Mouse (Mus musculus): ENCODE measurements around the gene Axin2. TPM values are rescaled to one million over a fixed set of nuclear protein-coding genes. Genes with fewer than 3 reads are reported as not detected.

The Axin2 gene
- polyA plus RNA-seq, 1 experiment = 4.9 TPM

DNA sequence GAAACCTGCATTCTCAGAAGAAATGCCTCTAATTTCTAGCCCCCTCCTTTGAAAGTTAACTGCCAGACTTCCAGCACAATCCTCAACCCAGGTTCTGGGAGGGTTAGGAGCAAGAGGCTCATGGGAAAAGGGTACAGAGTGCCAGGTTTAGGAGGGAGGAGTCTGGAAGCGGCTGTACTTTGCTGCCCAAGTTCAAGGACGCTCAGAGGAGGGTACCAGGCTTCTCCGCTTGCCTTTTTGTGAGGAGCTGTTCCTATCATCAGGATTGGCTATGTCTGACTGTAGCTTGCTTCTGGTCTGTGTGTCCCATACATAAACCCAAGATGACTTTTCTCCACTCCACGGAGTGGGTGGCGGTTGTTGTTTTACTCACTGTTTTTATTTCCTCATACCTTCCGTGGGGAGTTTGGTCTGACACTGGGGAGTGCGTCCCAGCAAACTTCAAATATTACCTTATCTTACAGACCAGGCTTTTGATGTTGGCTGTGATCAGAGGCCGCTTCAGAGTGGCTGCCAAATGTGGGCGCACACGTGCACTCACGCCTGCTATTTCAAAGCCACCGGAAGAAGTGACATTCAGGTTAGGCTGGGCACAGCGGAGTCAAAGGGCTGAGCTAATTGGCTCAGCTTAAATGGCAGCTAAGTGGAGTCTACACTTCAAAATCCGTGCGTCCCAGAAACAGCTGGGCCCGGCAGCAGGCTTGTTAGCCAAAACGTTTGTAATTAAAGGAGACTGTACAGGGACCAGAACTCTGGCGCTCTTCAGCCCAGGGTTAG lies 16.1 kb downstream of the Axin2 start:
- no peak overlapping the region for H3K27ac ChIP-seq (ENCODE audit: insufficient read depth, low read length)
- WGBS = 82% methylated on average over 18 of the region's 18 CpGs
- TF ChIP-seq POLR2A (IDR thresholded peaks at IDR 0.05; ENCODE audit: low read depth, low read length) (no peak), CTCF (IDR thresholded peaks at IDR 0.05; ENCODE audit: extremely low read depth, insufficient read depth, insufficient read length, insufficient replicate concordance) (no peak)
- 0 out of 2 replicates have a peak, but pooled peaks cover 1% of the 10 kb centered on the region for H3K36me3 ChIP-seq (ENCODE audit: control insufficient read depth, insufficient read depth, low read length)
- no peak overlapping the region for H3K4me3 ChIP-seq (ENCODE audit: extremely low read depth, insufficient read depth, insufficient read length)
- no peaks in the 10 kb centered on the region for H3K4me1 ChIP-seq (ENCODE audit: control insufficient read depth, insufficient read depth, insufficient read length)
- no peak for DNase-seq (ENCODE audit: low read depth in 1 of 2, low spot score in 2 of 2)
- no peaks in the 10 kb centered on the region for H3K27me3 ChIP-seq (ENCODE audit: control insufficient read depth, insufficient read depth, low read length)

- Histone ChIP-seq H3K27ac (ENCODE audit: insufficient read depth, low read length) (no peak overlapping the region), H3K4me1 (ENCODE audit: control insufficient read depth, insufficient read depth, insufficient read length) (no peaks in the 10 kb centered on the region), H3K27me3 (ENCODE audit: control insufficient read depth, insufficient read depth, low read length) (no peaks in the 10 kb centered on the region), H3K4me3 (ENCODE audit: extremely low read depth, insufficient read depth, insufficient read length) (no peak overlapping the region), H3K36me3 (ENCODE audit: control insufficient read depth, insufficient read depth, low read length) (peaks cover 3% of the 10 kb centered on the region; the same call in 1 of the 2 replicates)
- WGBS = 85% methylated on average over 19 of the region's 19 CpGs
- no peak for TF ChIP-seq POLR2A (IDR thresholded peaks at IDR 0.05; ENCODE audit: low read depth, low read length)
- no peak for TF ChIP-seq CTCF (IDR thresholded peaks at IDR 0.05; ENCODE audit: extremely low read depth, insufficient read depth, insufficient read length, insufficient replicate concordance)
- DNase-seq (ENCODE audit: low read depth in 1 of 2, low spot score in 2 of 2) = no peak
Observed at GRCm38 (mm10) chr11:108940655-108941412, 20.7 kb downstream of the Axin2 start.

GRCm38 (mm10) chr11:108941836-108942235 lies 21.7 kb downstream of the Axin2 start:
- Histone ChIP-seq H3K4me1 (ENCODE audit: control insufficient read depth, insufficient read depth, insufficient read length) (no peaks in the 10 kb centered on the region), H3K27me3 (ENCODE audit: control insufficient read depth, insufficient read depth, low read length) (no peaks in the 10 kb centered on the region), H3K27ac (ENCODE audit: insufficient read depth, low read length) (no peak overlapping the region), H3K4me3 (ENCODE audit: extremely low read depth, insufficient read depth, insufficient read length) (no peak overlapping the region), H3K36me3 (ENCODE audit: control insufficient read depth, insufficient read depth, low read length) (peaks cover 3% of the 10 kb centered on the region; the same call in 1 of the 2 replicates)
- no peak for DNase-seq (ENCODE audit: low read depth in 1 of 2, low spot score in 2 of 2)
- WGBS = 95% methylated on average over 18 of the region's 18 CpGs
- TF ChIP-seq CTCF (IDR thresholded peaks at IDR 0.05; ENCODE audit: extremely low read depth, insufficient read depth, insufficient read length, insufficient replicate concordance) = no peak
- no peak for TF ChIP-seq POLR2A (IDR thresholded peaks at IDR 0.05; ENCODE audit: low read depth, low read length)

DNA sequence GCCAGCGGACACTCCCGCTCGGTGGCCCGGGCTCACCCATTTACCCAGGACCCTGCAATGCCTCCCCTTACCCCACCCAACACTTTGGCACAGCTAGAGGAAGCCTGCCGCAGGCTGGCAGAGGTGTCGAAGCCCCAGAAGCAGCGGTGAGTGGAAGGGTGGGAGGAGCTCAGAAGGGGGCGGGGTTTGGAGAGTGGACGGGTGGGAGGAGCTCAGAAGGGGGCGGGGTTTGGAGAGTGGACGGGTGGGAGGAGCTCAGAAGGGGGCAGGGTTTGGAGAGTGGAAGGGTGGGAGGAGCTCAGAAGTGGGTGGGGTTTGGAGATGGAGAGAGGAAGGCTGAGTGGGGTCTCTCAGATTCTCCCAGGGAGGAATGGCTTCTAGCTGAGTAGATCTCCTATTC lies 23.6 kb downstream of the Axin2 start:
- H3K27ac ChIP-seq (ENCODE audit: insufficient read depth, low read length) = no peak overlapping the region
- H3K36me3 ChIP-seq (ENCODE audit: control insufficient read depth, insufficient read depth, low read length) = peaks cover 3% of the 10 kb centered on the region; the same call in 1 of the 2 replicates
- TF ChIP-seq CTCF (IDR thresholded peaks at IDR 0.05; ENCODE audit: extremely low read depth, insufficient read depth, insufficient read length, insufficient replicate concordance) (no peak), POLR2A (IDR thresholded peaks at IDR 0.05; ENCODE audit: low read depth, low read length) (no peak)
- WGBS = 83% methylated on average over 11 of the region's 11 CpGs
- H3K27me3 ChIP-seq (ENCODE audit: control insufficient read depth, insufficient read depth, low read length) = no peaks in the 10 kb centered on the region
- no peak for DNase-seq (ENCODE audit: low read depth in 1 of 2, low spot score in 2 of 2)
- H3K4me1 ChIP-seq (ENCODE audit: control insufficient read depth, insufficient read depth, insufficient read length) = no peaks in the 10 kb centered on the region
- no peak overlapping the region for H3K4me3 ChIP-seq (ENCODE audit: extremely low read depth, insufficient read depth, insufficient read length)

GRCm38 (mm10) chr11:108945666-108946065 lies 25.5 kb downstream of the Axin2 start:
- Histone ChIP-seq H3K27ac (ENCODE audit: insufficient read depth, low read length) (no peak overlapping the region), H3K4me1 (ENCODE audit: control insufficient read depth, insufficient read depth, insufficient read length) (no peaks in the 10 kb centered on the region), H3K27me3 (ENCODE audit: control insufficient read depth, insufficient read depth, low read length) (no peaks in the 10 kb centered on the region), H3K36me3 (ENCODE audit: control insufficient read depth, insufficient read depth, low read length) (peaks cover 3% of the 10 kb centered on the region; the same call in 1 of the 2 replicates), H3K4me3 (ENCODE audit: extremely low read depth, insufficient read depth, insufficient read length) (no peak overlapping the region)
- 95% methylated on average over 9 of the region's 9 CpGs for WGBS
- no peak for DNase-seq (ENCODE audit: low read depth in 1 of 2, low spot score in 2 of 2)
- TF ChIP-seq POLR2A (IDR thresholded peaks at IDR 0.05; ENCODE audit: low read depth, low read length) = no peak
- TF ChIP-seq CTCF (IDR thresholded peaks at IDR 0.05; ENCODE audit: extremely low read depth, insufficient read depth, insufficient read length, insufficient replicate concordance) = no peak

- TF ChIP-seq POLR2A (IDR thresholded peaks at IDR 0.05; ENCODE audit: low read depth, low read length) (no peak), CTCF (IDR thresholded peaks at IDR 0.05; ENCODE audit: extremely low read depth, insufficient read depth, insufficient read length, insufficient replicate concordance) (no peak)
- WGBS = 93% methylated on average over 20 of the region's 20 CpGs
- no peak overlapping the region for H3K27ac ChIP-seq (ENCODE audit: insufficient read depth, low read length)
- no peak overlapping the region for H3K4me3 ChIP-seq (ENCODE audit: extremely low read depth, insufficient read depth, insufficient read length)
- no peaks in the 10 kb centered on the region for H3K27me3 ChIP-seq (ENCODE audit: control insufficient read depth, insufficient read depth, low read length)
- no peaks in the 10 kb centered on the region for H3K4me1 ChIP-seq (ENCODE audit: control insufficient read depth, insufficient read depth, insufficient read length)
- DNase-seq (ENCODE audit: low read depth in 1 of 2, low spot score in 2 of 2) = no peak
- H3K36me3 ChIP-seq (ENCODE audit: control insufficient read depth, insufficient read depth, low read length) = peaks cover 2% of the 10 kb centered on the region; the same call in 1 of the 2 replicates
Observed at GRCm38 (mm10) chr11:108947425-108948184, 27.5 kb downstream of the Axin2 start.

Data from spleen, adult 2 months (tissue).